Mouse (Mus musculus) erythroblast, embryonic 14.5 days (primary cell): ENCODE measurements around the gene Uba3.

Experiments
- GATA1 ChIP-seq: IDR thresholded peaks from 2 replicates; pipeline ENCODE4 v1.6.1; 2012; ENCODE audit warnings: low read length, inconsistent platforms, mixed read lengths
- TAL1 ChIP-seq: IDR thresholded peaks from 3 replicates; pipeline ENCODE4 v1.6.1; 2012; ENCODE audit warnings: low read length, inconsistent platforms, mixed read lengths

DNA sequence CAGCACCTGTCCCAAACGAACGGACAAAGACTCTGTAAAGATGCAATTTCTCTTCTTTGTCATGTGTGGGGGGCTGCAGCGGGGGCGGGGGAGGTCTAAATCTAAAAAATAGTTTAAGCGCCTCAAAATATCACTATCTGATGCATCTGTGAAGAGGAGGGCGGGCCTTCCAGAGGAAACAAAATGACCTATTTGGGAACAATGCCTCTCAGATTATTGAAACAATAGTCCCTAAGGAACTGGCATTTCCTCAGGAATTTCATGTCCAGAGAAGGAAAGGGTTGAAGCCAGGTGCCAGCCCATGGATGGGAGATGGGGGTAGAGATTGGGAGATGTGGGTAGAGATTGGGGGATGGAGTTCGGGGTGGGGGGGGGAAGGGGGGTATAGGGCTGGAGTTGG lies 63.6 kb downstream of the Uba3 start:
- TF ChIP-seq TAL1 (no peak), GATA1 (no peak)
